Mouse (Mus musculus): ENCODE measurements around the gene Gm20661. TPM values are rescaled to one million over a fixed set of nuclear protein-coding genes. Genes with fewer than 3 reads are reported as not detected.

Gene Gm20661
- polyA plus RNA-seq, 1 experiment from 2014 or later = 5.0 TPM

- Histone ChIP-seq H3K4me2 (ENCODE audit: low read depth, low read length) (no peak overlapping the region), H3K4me1 (ENCODE audit: control insufficient read depth, insufficient read depth, low read length) (peaks cover 3% of the 10 kb centered on the region; the same call in 1 of the 2 replicates), H3K36me3 (ENCODE audit: control insufficient read depth, insufficient read depth, low read length) (no peaks in the 10 kb centered on the region), H3K4me3 (ENCODE audit: low read length) (no peak overlapping the region), H3K9ac (ENCODE audit: low read depth, low read length) (no peak overlapping the region; the same call in 1 of the 2 replicates), H3K9me3 (ENCODE audit: control insufficient read depth, low read length) (no peaks in the 10 kb centered on the region), H3K27ac (ENCODE audit: low read length) (no peak overlapping the region), H3K27me3 (replicated peaks; ENCODE audit: control insufficient read depth, insufficient read depth, low read length) (no peaks in the 10 kb centered on the region)
- peak; percentile 78 for ATAC-seq
- WGBS = 16% methylated on average over 5 of the region's 5 CpGs
Measured at GRCm38 (mm10) chr9:107963700-107964099, 19.2 kb upstream of the Gm20661 start.

- H3K9ac ChIP-seq (ENCODE audit: low read depth, low read length) = no peak overlapping the region
- H3K4me1 ChIP-seq (ENCODE audit: control insufficient read depth, insufficient read depth, low read length) = peaks cover 3% of the 10 kb centered on the region; the same call in 1 of the 2 replicates
- no peaks in the 10 kb centered on the region for H3K9me3 ChIP-seq (ENCODE audit: control insufficient read depth, low read length)
- no peak overlapping the region for H3K4me3 ChIP-seq (ENCODE audit: low read length)
- no peak overlapping the region for H3K27ac ChIP-seq (ENCODE audit: low read length)
- ATAC-seq = no peak
- no peaks in the 10 kb centered on the region for H3K27me3 ChIP-seq (replicated peaks; ENCODE audit: control insufficient read depth, insufficient read depth, low read length)
- 90% methylated on average over 9 of the region's 9 CpGs for WGBS
- H3K4me2 ChIP-seq (ENCODE audit: low read depth, low read length) = no peak overlapping the region
- H3K36me3 ChIP-seq (ENCODE audit: control insufficient read depth, insufficient read depth, low read length) = no peaks in the 10 kb centered on the region
Measured at GRCm38 (mm10) chr9:107964681-107965080, 18.2 kb upstream of the Gm20661 start.

- no peaks in the 10 kb centered on the region for H3K27me3 ChIP-seq (replicated peaks; ENCODE audit: control insufficient read depth, insufficient read depth, low read length)
- 85% methylated on average over 10 of the region's 10 CpGs for WGBS
Measured at GRCm38 (mm10) chr9:107966676-107967075, 16.2 kb upstream of the Gm20661 start.

GRCm38 (mm10) chr9:107967437-107967836 is 15.4 kb upstream of the Gm20661 start:
- no peaks in the 10 kb centered on the region for H3K27me3 ChIP-seq (replicated peaks; ENCODE audit: control insufficient read depth, insufficient read depth, low read length)
- H3K4me1 ChIP-seq (ENCODE audit: control insufficient read depth, insufficient read depth, low read length) = no peaks in the 10 kb centered on the region
- no peaks in the 10 kb centered on the region for H3K9me3 ChIP-seq (ENCODE audit: control insufficient read depth, low read length)
- H3K27ac ChIP-seq (ENCODE audit: low read length) = no peak overlapping the region
- WGBS = 83% methylated on average over 6 of the region's 6 CpGs
- H3K4me3 ChIP-seq (ENCODE audit: low read length) = no peak overlapping the region
- no peak overlapping the region for H3K9ac ChIP-seq (ENCODE audit: low read depth, low read length)
- no peaks in the 10 kb centered on the region for H3K36me3 ChIP-seq (ENCODE audit: control insufficient read depth, insufficient read depth, low read length)
- ATAC-seq = no peak
- no peak overlapping the region for H3K4me2 ChIP-seq (ENCODE audit: low read depth, low read length)

More at GRCm38 (mm10) chr9:107966676-107967075, 16.2 kb upstream of the Gm20661 start:
- H3K36me3 ChIP-seq (ENCODE audit: control insufficient read depth, insufficient read depth, low read length) = no peaks in the 10 kb centered on the region
- no peak for ATAC-seq
- no peaks in the 10 kb centered on the region for H3K9me3 ChIP-seq (ENCODE audit: control insufficient read depth, low read length)
- H3K4me2 ChIP-seq (ENCODE audit: low read depth, low read length) = no peak overlapping the region
- H3K27ac ChIP-seq (ENCODE audit: low read length) = no peak overlapping the region
- H3K4me3 ChIP-seq (ENCODE audit: low read length) = no peak overlapping the region
- H3K4me1 ChIP-seq (ENCODE audit: control insufficient read depth, insufficient read depth, low read length) = peaks cover 2% of the 10 kb centered on the region; the same call in 1 of the 2 replicates
- no peak overlapping the region for H3K9ac ChIP-seq (ENCODE audit: low read depth, low read length)

GRCm38 (mm10) chr9:107968531-107968930 is 14.3 kb upstream of the Gm20661 start:
- Histone ChIP-seq H3K4me3 (ENCODE audit: low read length) (no peak overlapping the region), H3K9ac (ENCODE audit: low read depth, low read length) (no peak overlapping the region), H3K9me3 (ENCODE audit: control insufficient read depth, low read length) (no peaks in the 10 kb centered on the region), H3K4me2 (ENCODE audit: low read depth, low read length) (no peak overlapping the region), H3K4me1 (ENCODE audit: control insufficient read depth, insufficient read depth, low read length) (no peaks in the 10 kb centered on the region), H3K36me3 (ENCODE audit: control insufficient read depth, insufficient read depth, low read length) (no peaks in the 10 kb centered on the region), H3K27me3 (replicated peaks; ENCODE audit: control insufficient read depth, insufficient read depth, low read length) (no peaks in the 10 kb centered on the region), H3K27ac (ENCODE audit: low read length) (no peak overlapping the region)
- no peak for ATAC-seq
- WGBS = 88% methylated on average over 7 of the region's 7 CpGs

GRCm38 (mm10) chr9:107970311-107970710 is 12.5 kb upstream of the Gm20661 start:
- WGBS = 78% methylated on average over 5 of the region's 5 CpGs
- Histone ChIP-seq H3K4me2 (ENCODE audit: low read depth, low read length) (no peak overlapping the region), H3K36me3 (ENCODE audit: control insufficient read depth, insufficient read depth, low read length) (no peaks in the 10 kb centered on the region), H3K9ac (ENCODE audit: low read depth, low read length) (no peak overlapping the region), H3K27ac (ENCODE audit: low read length) (no peak overlapping the region), H3K9me3 (ENCODE audit: control insufficient read depth, low read length) (no peaks in the 10 kb centered on the region), H3K4me1 (ENCODE audit: control insufficient read depth, insufficient read depth, low read length) (peaks cover 6% of the 10 kb centered on the region), H3K4me3 (ENCODE audit: low read length) (no peak overlapping the region), H3K27me3 (replicated peaks; ENCODE audit: control insufficient read depth, insufficient read depth, low read length) (no peaks in the 10 kb centered on the region)
- ATAC-seq = no peak

GRCm38 (mm10) chr9:107971690-107972541 is 10.9 kb upstream of the Gm20661 start:
- H3K4me1 ChIP-seq (ENCODE audit: control insufficient read depth, insufficient read depth, low read length) = peaks cover 14% of the 10 kb centered on the region
- peak; percentile 41 for ATAC-seq
- no peaks in the 10 kb centered on the region for H3K27me3 ChIP-seq (replicated peaks; ENCODE audit: control insufficient read depth, insufficient read depth, low read length)
- no peak overlapping the region for H3K4me2 ChIP-seq (ENCODE audit: low read depth, low read length)
- WGBS = 63% methylated on average over 8 of the region's 8 CpGs
- H3K36me3 ChIP-seq (ENCODE audit: control insufficient read depth, insufficient read depth, low read length) = no peaks in the 10 kb centered on the region
- no peak overlapping the region for H3K27ac ChIP-seq (ENCODE audit: low read length)
- H3K4me3 ChIP-seq (ENCODE audit: low read length) = no peak overlapping the region
- H3K9me3 ChIP-seq (ENCODE audit: control insufficient read depth, low read length) = no peaks in the 10 kb centered on the region
- no peak overlapping the region for H3K9ac ChIP-seq (ENCODE audit: low read depth, low read length)

- Histone ChIP-seq H3K9ac (ENCODE audit: low read depth, low read length) (no peak overlapping the region), H3K4me2 (ENCODE audit: low read depth, low read length) (peak overlapping the region; percentile 61; the same call in 1 of the 2 replicates), H3K4me3 (ENCODE audit: low read length) (no peak overlapping the region), H3K4me1 (ENCODE audit: control insufficient read depth, insufficient read depth, low read length) (peaks cover 14% of the 10 kb centered on the region), H3K9me3 (ENCODE audit: control insufficient read depth, low read length) (no peaks in the 10 kb centered on the region), H3K27me3 (replicated peaks; ENCODE audit: control insufficient read depth, insufficient read depth, low read length) (no peaks in the 10 kb centered on the region), H3K36me3 (ENCODE audit: control insufficient read depth, insufficient read depth, low read length) (no peaks in the 10 kb centered on the region), H3K27ac (ENCODE audit: low read length) (peak overlapping the region; percentile 87)
- peak; percentile 58 for ATAC-seq
- WGBS = 74% methylated on average over 10 of the region's 10 CpGs
Measured at GRCm38 (mm10) chr9:107974491-107975171, 8.2 kb upstream of the Gm20661 start.

Measured in intestine, embryonic 16.5 days (tissue).